ENCODE assay signal across 8 mouse cellular contexts in the genomic region with DNA sequence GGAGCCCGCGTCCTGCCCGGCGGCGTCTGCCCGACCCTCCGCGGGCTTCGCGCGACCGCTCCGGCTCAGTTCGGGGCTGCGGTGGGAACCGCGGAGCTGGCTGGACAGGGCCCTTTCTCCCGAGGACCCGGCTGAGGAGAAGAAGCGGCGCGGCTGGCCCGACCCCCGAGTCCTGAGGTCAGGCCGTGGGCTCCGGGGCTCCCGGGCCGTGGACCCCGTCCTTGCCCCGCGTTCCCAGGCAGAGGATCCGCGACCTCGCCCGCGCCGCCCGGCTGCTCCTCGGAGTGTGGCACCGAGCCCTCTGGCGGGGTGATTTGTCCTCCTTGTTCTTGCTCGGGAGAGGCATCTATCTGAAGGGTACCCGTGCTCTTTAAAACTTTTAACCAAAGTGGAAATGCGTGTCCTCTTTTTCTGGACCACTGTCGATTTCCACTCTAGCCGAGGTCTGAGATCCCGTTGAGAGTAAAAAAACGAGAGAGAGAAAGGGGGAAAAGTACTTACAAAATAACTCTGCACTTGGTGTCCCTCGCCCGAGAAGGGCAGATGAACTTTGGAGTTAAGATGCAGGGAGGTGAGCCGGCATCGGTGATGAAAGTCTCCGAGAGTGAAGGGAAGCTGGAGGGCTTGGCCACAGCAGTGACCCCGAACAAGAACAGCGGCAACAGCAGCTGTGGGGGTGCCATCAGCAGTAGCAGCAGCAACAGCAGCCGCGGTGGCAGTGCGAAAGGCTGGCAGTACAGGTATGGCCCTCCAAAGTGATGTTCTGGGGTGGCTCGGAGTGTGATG. TPM values are rescaled to one million over a fixed set of nuclear protein-coding genes. Genes with fewer than 3 reads are reported as not detected.
DNase-seq lines count a peak whose midpoint lies in the region; ATAC-seq and TF ChIP-seq lines count a peak whose summit lies in the region.

No protein-coding gene starts in this region.

- H3K9ac ChIP-seq in embryonic facial prominence, embryonic 14.5 days (ENCODE audit: low read depth, low read length): peak overlapping the region; percentile 98
- peak overlapping the region; percentile 98 for H3K9ac ChIP-seq in heart, embryonic 12.5 days
- peak overlapping the region; percentile 91 for H3K9ac ChIP-seq in kidney, embryonic 15.5 days

- peak overlapping the region; percentile 85 for H3K27ac ChIP-seq in bone marrow macrophage, adult 2 months (ENCODE audit: insufficient read depth, low read depth, low read length)
- peak overlapping the region; percentile 94 for H3K27ac ChIP-seq in embryonic facial prominence, embryonic 14.5 days (replicated peaks; ENCODE audit: low read depth, low read length)
- H3K27ac ChIP-seq in heart, embryonic 12.5 days (ENCODE audit: poor library complexity, severe bottlenecking): peak overlapping the region; percentile 93
- peak overlapping the region; percentile 95 for H3K27ac ChIP-seq in kidney, embryonic 15.5 days
- H3K27ac ChIP-seq in small intestine, adult 2 months (ENCODE audit: insufficient read depth, low read depth, low read length): peak overlapping the region; percentile 84

- H3K36me3 ChIP-seq in embryonic facial prominence, embryonic 14.5 days (ENCODE audit: control insufficient read depth, insufficient read depth, low read length): no peaks in the 10 kb centered on the region
- H3K36me3 ChIP-seq in heart, embryonic 12.5 days: no peaks in the 10 kb centered on the region; the same call in 1 of the 2 replicates
- H3K36me3 ChIP-seq in kidney, embryonic 15.5 days: no peaks in the 10 kb centered on the region
- H3K36me3 ChIP-seq in small intestine, adult 2 months (ENCODE audit: control insufficient read depth, insufficient read depth, low read length): no peaks in the 10 kb centered on the region

- ATAC-seq in embryonic facial prominence, embryonic 14.5 days (ENCODE audit: low read depth): peak; percentile 79
- peak; percentile 85 for ATAC-seq in heart, embryonic 12.5 days (ENCODE audit: insufficient number of reproducible peaks, low FRiP score)
- peak; percentile 79 for ATAC-seq in kidney, embryonic 15.5 days (replicated peaks; ENCODE audit: low FRiP score)

- TF ChIP-seq POLR2A in bone marrow macrophage, adult 2 months (IDR thresholded peaks at IDR 0.05; ENCODE audit: borderline replicate concordance, low read depth, low read length): no peak
- TF ChIP-seq POLR2A in small intestine, adult 2 months (IDR thresholded peaks at IDR 0.05; ENCODE audit: low read depth, low read length): no peak

- H3K9me3 ChIP-seq in embryonic facial prominence, embryonic 14.5 days (ENCODE audit: control insufficient read depth, low read length): no peaks in the 10 kb centered on the region
- no peaks in the 10 kb centered on the region for H3K9me3 ChIP-seq in heart, embryonic 12.5 days (replicated peaks)
- H3K9me3 ChIP-seq in kidney, embryonic 15.5 days (replicated peaks): no peaks in the 10 kb centered on the region

- peaks cover 31% of the 10 kb centered on the region for H3K4me1 ChIP-seq in bone marrow macrophage, adult 2 months (ENCODE audit: control insufficient read depth, insufficient read depth, low read length)
- peaks cover 11% of the 10 kb centered on the region for H3K4me1 ChIP-seq in embryonic facial prominence, embryonic 14.5 days (ENCODE audit: control insufficient read depth, insufficient read depth, low read length)
- peaks cover 16% of the 10 kb centered on the region for H3K4me1 ChIP-seq in heart, embryonic 12.5 days (replicated peaks)
- peaks cover 19% of the 10 kb centered on the region for H3K4me1 ChIP-seq in kidney, embryonic 15.5 days
- H3K4me1 ChIP-seq in small intestine, adult 2 months (ENCODE audit: control insufficient read depth, insufficient read depth, insufficient read length, low read length): peaks cover 9% of the 10 kb centered on the region; the same call in 1 of the 2 replicates

- under 1% methylated on average over 24 of the region's 59 CpGs for WGBS in embryonic facial prominence, embryonic 14.5 days
- WGBS in heart, embryonic 12.5 days: under 1% methylated on average over 51 of the region's 59 CpGs
- WGBS in kidney, embryonic 15.5 days: under 1% methylated on average over 47 of the region's 59 CpGs
- WGBS in small intestine, adult 2 months: under 1% methylated on average over 59 of the region's 59 CpGs

- H3K27me3 ChIP-seq in embryonic facial prominence, embryonic 14.5 days (replicated peaks; ENCODE audit: control insufficient read depth, insufficient read depth, low read length): no peaks in the 10 kb centered on the region
- no peaks in the 10 kb centered on the region for H3K27me3 ChIP-seq in heart, embryonic 12.5 days (replicated peaks)
- no peaks in the 10 kb centered on the region for H3K27me3 ChIP-seq in kidney, embryonic 15.5 days
- no peaks in the 10 kb centered on the region for H3K27me3 ChIP-seq in small intestine, adult 2 months (ENCODE audit: control insufficient read depth, insufficient read depth, low read length)

- peak; percentile 63 for DNase-seq in MN1 (ENCODE audit: low spot score)
- DNase-seq in embryonic facial prominence, embryonic 14.5 days (ENCODE audit: low spot score): peak; percentile 41
- peak; percentile 61 for DNase-seq in lung, postnatal 14 days
- DNase-seq in layer of hippocampus, adult 9-11 months: no peak

- H3K4me2 ChIP-seq in embryonic facial prominence, embryonic 14.5 days (ENCODE audit: low read depth, low read length): peak overlapping the region; percentile 93
- H3K4me2 ChIP-seq in heart, embryonic 12.5 days: peak overlapping the region; percentile 96
- peak overlapping the region; percentile 84 for H3K4me2 ChIP-seq in kidney, embryonic 15.5 days

- peak overlapping the region; percentile 74 for H3K4me3 ChIP-seq in bone marrow macrophage, adult 2 months (ENCODE audit: insufficient read depth, low read length)
- peak overlapping the region; percentile 95 for H3K4me3 ChIP-seq in embryonic facial prominence, embryonic 14.5 days (ENCODE audit: low read depth, low read length)
- H3K4me3 ChIP-seq in heart, embryonic 12.5 days: peak overlapping the region; percentile 96
- H3K4me3 ChIP-seq in kidney, embryonic 15.5 days (replicated peaks): peak overlapping the region; percentile 92
- peak overlapping the region; percentile 96 for H3K4me3 ChIP-seq in small intestine, adult 2 months (ENCODE audit: low read depth, low read length)

- TF ChIP-seq CTCF in bone marrow macrophage, adult 2 months (IDR thresholded peaks at IDR 0.05; ENCODE audit: low read depth, low read length): no peak
- TF ChIP-seq CTCF in small intestine, adult 2 months (IDR thresholded peaks at IDR 0.05; ENCODE audit: extremely low read depth, insufficient read length, insufficient replicate concordance, low read depth, low read length): no peak

RNA-seq across cellular contexts. Expression of gene Osbpl11, which starts 0.6 kb away (rescaled TPM):
- 44.6 and 49.1 TPM in 2 replicates for polyA plus RNA-seq in bone marrow macrophage, adult 2 months (2012; ENCODE audit: insufficient read depth, insufficient read length, missing spikeins)
- polyA plus RNA-seq in embryonic facial prominence, embryonic 14.5 days (2014; fragmentation: Nextera tagmentation; extraction: Ambion mirVana): 18.7 and 19.1 TPM in 2 replicates
- polyA plus RNA-seq in heart, embryonic 12.5 days (2016; fragmentation: Nextera tagmentation; extraction: Ambion mirVana): 20.6 and 21.7 TPM in 2 replicates
- 17.2 and 18.9 TPM in 2 replicates for polyA plus RNA-seq in kidney, embryonic 15.5 days (2015; fragmentation: Nextera tagmentation; extraction: Ambion mirVana)
- polyA plus RNA-seq in small intestine, adult 2 months (2012; rRNA removed): 3.3 and 8.3 TPM in 2 replicates
